Mouse (Mus musculus) cerebellum, adult 2 months (tissue): ENCODE data around the gene Stx8.
A peak's percentile ranks its signal among the peaks of the same experiment; 100 is the strongest.

Experiments
- CTCF ChIP-seq: fragments of 200-500 bp; IDR thresholded peaks from 2 replicates; pipeline ENCODE4 v1.5.1; 2011; ENCODE audit warnings: low read depth, mild to moderate bottlenecking, control low read depth, low read length, moderate library complexity, borderline replicate concordance; ENCODE audit not compliant: insufficient read depth
- POLR2A ChIP-seq: fragments of 200-500 bp; IDR thresholded peaks from 2 replicates; pipeline ENCODE4 v1.6.1; 2011; ENCODE audit warnings: low read length, control low read depth, borderline replicate concordance; ENCODE audit not compliant: insufficient read depth

DNA sequence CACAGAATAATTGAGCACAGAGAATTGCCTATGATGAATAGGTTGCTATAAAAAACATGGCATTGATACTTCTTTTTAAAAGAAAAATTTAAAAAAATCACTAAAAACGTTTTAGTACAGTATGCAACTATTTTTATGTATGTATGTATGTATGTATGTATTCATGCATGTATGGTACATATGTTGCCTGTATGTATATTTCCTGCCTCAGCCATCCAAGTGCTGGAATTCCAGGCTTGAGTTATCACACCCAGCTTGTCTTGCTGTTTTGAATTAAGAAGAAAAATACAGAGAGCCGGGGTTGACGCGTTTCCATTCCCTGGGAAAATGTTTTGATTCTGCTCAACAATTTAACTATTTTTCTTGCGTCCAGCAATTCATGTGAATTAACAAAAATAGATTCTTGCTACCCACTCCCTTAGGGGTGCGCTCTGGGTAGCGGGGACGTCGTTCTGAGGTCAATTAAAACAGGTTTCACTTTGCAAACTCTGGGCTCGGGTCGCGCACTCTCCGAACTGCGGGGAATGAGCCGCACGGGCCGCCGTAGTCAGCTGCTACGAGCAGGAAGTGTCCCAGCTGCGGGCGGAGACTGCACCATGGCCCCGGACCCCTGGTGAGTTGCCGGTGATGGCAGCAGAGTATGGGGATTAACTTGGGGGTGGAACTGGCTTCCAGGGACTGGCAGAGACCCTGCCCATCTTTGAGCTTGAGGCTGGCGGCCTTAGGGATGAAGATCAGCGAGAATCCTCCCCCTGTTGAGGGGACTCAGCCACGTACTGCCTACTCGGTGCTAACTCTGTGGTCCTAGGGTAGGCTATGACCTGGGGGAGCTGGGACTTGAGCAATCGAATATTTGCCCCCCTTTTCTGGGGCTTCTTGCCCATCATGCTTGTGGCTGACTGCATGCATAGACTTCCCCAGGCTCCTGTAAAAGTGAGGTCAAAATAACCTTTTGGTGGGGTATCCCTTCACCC, at the start of gene Stx8:
- TF ChIP-seq CTCF = no peak
- peak; percentile 65; the same call in 1 of the 2 replicates for TF ChIP-seq POLR2A
